Mouse (Mus musculus): ENCODE results near the gene L3mbtl4. TPM values are rescaled to one million over a fixed set of nuclear protein-coding genes. Genes with fewer than 3 reads are reported as not detected.

The L3mbtl4 gene
- total RNA-seq, 2 experiments from 2014 or later = 2.6 to 3.0 TPM

- intact Hi-C loops (cut with DNase I) = no loop called here
- no peak for DNase-seq (ENCODE audit: extremely low spot score in 1 of 2, low spot score in 2 of 2)
- H3K27ac ChIP-seq = no peak within 1 kb of the TSS
- H3K4me3 ChIP-seq = no peak within 1 kb of the TSS
- TF ChIP-seq CTCF (IDR thresholded peaks at IDR 0.05) = no peak
Observed at GRCm38 (mm10) chr17:68826323-68826722, 552.7 kb downstream of the L3mbtl4 start, which contains the start of gene Tmem200c. Tmem200c (plus strand) TSS chr17:68826623.
